In genomic region chr8:11230277-11230676, GRCm38 (mm10) we compare ENCODE assay signal across 10 mouse cellular contexts.
"Had no signal": no experiment of that assay in that cellular context is flagged by ENCODE, and none has a peak within 500 bp of the region (broad histone marks: within the 10 kb centered on the region; RNA-seq: fewer than 3 reads in every experiment).

No protein-coding gene starts in this region.

- DNase-seq: kidney, postnatal 10 days; left cerebral cortex, postnatal 4 days; lung, adult 18-20 months; right cerebral cortex, postnatal 4 days; spleen, adult 18-20 months; thymus, adult 18-20 months; thymus, postnatal 14 days had no signal

- H3K9ac ChIP-seq: limb, embryonic 13.5 days; liver, embryonic 14.5 days; neural tube, embryonic 12.5 days had no signal

- H3K4me2 ChIP-seq: limb, embryonic 13.5 days; neural tube, embryonic 12.5 days had no signal

- H3K27me3 ChIP-seq: limb, embryonic 13.5 days; neural tube, embryonic 12.5 days had no signal

- H3K4me1 ChIP-seq: limb, embryonic 13.5 days; neural tube, embryonic 12.5 days had no signal

- H3K9me3 ChIP-seq: limb, embryonic 13.5 days; neural tube, embryonic 12.5 days had no signal

- H3K27ac ChIP-seq: limb, embryonic 13.5 days; liver, embryonic 14.5 days; neural tube, embryonic 12.5 days had no signal

- H3K36me3 ChIP-seq: neural tube, embryonic 12.5 days had no signal

- H3K4me3 ChIP-seq: limb, embryonic 13.5 days; neural tube, embryonic 12.5 days had no signal
